Mouse (Mus musculus): Measurements from ENCODE around the gene Aipl1. TPM values are rescaled to one million over a fixed set of nuclear protein-coding genes. Genes with fewer than 3 reads are reported as not detected.

Gene Aipl1
- total and polyA plus RNA-seq, 3 experiments = 0.71 to 0.93 (median 0.81) TPM

GRCm38 (mm10) chr11:72050168-72050894 lies 13.0 kb upstream of the Aipl1 start:
- dilution Hi-C loops (cut with MboI; ENCODE audit: extremely low pct_ligation_motif_present, extremely low pct_unique_long_range_greater_than_20kb, low sequenced_read_pairs) (no loop called here), in situ Hi-C loops (cut with MboI; ENCODE audit: low pct_ligation_motif_present, low pct_unique_long_range_greater_than_20kb, low sequenced_read_pairs) (no loop called here)
- H3K27me3 ChIP-seq (replicated peaks) = peaks cover 12% of the 10 kb centered on the region
- TF ChIP-seq KAT2A (IDR thresholded peaks at IDR 0.05; ENCODE audit: insufficient replicate concordance, low read length) = no peak
- no peak for TF ChIP-seq PAX5 (IDR thresholded peaks at IDR 0.05; ENCODE audit: low read length)
- no peak for TF ChIP-seq CTCF (conservative IDR thresholded peaks at IDR 0.05 in 1 of 2, IDR thresholded peaks at IDR 0.05 in 1 of 2; ENCODE audit: low read depth in 2 of 2, low read length in 2 of 2)
- no peak for TF ChIP-seq ELF1 (IDR thresholded peaks at IDR 0.05; ENCODE audit: low read depth, low read length)
- DNase-seq (ENCODE audit: extremely low read depth) = no peak
- H3K9me3 ChIP-seq (replicated peaks; ENCODE audit: low read length) = no peaks in the 10 kb centered on the region
- H3K36me3 ChIP-seq (replicated peaks in 1 of 2; ENCODE audit: control insufficient read depth in 1 of 2, insufficient read depth in 1 of 2, low read length in 1 of 2) = peaks cover 6 to 37% of the 10 kb centered on the region in 2 experiments
- H3K27ac ChIP-seq (ENCODE audit: insufficient read depth, low read depth) = no peak overlapping the region
- H3K4me2 ChIP-seq (ENCODE audit: insufficient read depth, low read depth, poor library complexity, severe bottlenecking) = no peak overlapping the region
- H3K79me2 ChIP-seq (replicated peaks; ENCODE audit: control insufficient read depth, extremely low read depth, insufficient read depth, poor library complexity, severe bottlenecking) = no peaks in the 10 kb centered on the region
- H3K9ac ChIP-seq (ENCODE audit: insufficient read depth, low read depth) = no peak overlapping the region
- H3K4me3 ChIP-seq (replicated peaks in 1 of 3; ENCODE audit: low read depth in 2 of 3, low read length in 2 of 3, poor library complexity in 1 of 3) = no peak overlapping the region
- H3K4me1 ChIP-seq (ENCODE audit: control insufficient read depth in 1 of 2, insufficient read depth in 2 of 2) = peaks cover 2 to 33% of the 10 kb centered on the region in 2 experiments; a peak in 2 of 4 replicates

GRCm38 (mm10) chr11:72049171-72049759 lies 12.0 kb upstream of the Aipl1 start:
- H3K27me3 ChIP-seq (replicated peaks) = peaks cover 12% of the 10 kb centered on the region
- H3K79me2 ChIP-seq (replicated peaks; ENCODE audit: control insufficient read depth, extremely low read depth, insufficient read depth, poor library complexity, severe bottlenecking) = no peaks in the 10 kb centered on the region
- DNase-seq (ENCODE audit: extremely low read depth) = no peak
- in situ Hi-C loops (cut with MboI; ENCODE audit: low pct_ligation_motif_present, low pct_unique_long_range_greater_than_20kb, low sequenced_read_pairs) = loop anchor here (25.0 kb wide), 1 partner anchor 487 kb away; no protein-coding TSS in a partner anchor
- peaks cover 9 to 38% of the 10 kb centered on the region in 2 experiments for H3K4me1 ChIP-seq (ENCODE audit: control insufficient read depth in 1 of 2, insufficient read depth in 2 of 2)
- H3K9me3 ChIP-seq (replicated peaks; ENCODE audit: low read length) = no peaks in the 10 kb centered on the region
- H3K36me3 ChIP-seq (replicated peaks in 1 of 2; ENCODE audit: control insufficient read depth in 1 of 2, insufficient read depth in 1 of 2, low read length in 1 of 2) = peaks cover 10 to 48% of the 10 kb centered on the region in 2 experiments
- TF ChIP-seq USF1 (IDR thresholded peaks at IDR 0.05; ENCODE audit: low read depth, low read length) (no peak), CTCF (conservative IDR thresholded peaks at IDR 0.05 in 1 of 2, IDR thresholded peaks at IDR 0.05 in 1 of 2; ENCODE audit: low read depth in 2 of 2, low read length in 2 of 2) (no peak), GABPA (IDR thresholded peaks at IDR 0.05; ENCODE audit: insufficient replicate concordance, low read depth, low read length) (no peak), TBP (conservative IDR thresholded peaks at IDR 0.05; ENCODE audit: low read depth, low read length) (no peak), SMC3 (IDR thresholded peaks at IDR 0.05; ENCODE audit: low read depth, low read length) (no peak)
- no peak overlapping the region for H3K4me2 ChIP-seq (ENCODE audit: insufficient read depth, low read depth, poor library complexity, severe bottlenecking)
- dilution Hi-C loops (cut with MboI; ENCODE audit: extremely low pct_ligation_motif_present, extremely low pct_unique_long_range_greater_than_20kb, low sequenced_read_pairs) = no loop called here
- H3K4me3 ChIP-seq (replicated peaks in 1 of 3; ENCODE audit: low read depth in 2 of 3, low read length in 2 of 3, poor library complexity in 1 of 3) = no peak overlapping the region
- no peak overlapping the region for H3K27ac ChIP-seq (ENCODE audit: insufficient read depth, low read depth)
- no peak overlapping the region for H3K9ac ChIP-seq (ENCODE audit: insufficient read depth, low read depth)

GRCm38 (mm10) chr11:72048730-72049129 lies 11.4 kb upstream of the Aipl1 start:
- in situ Hi-C loops (cut with MboI; ENCODE audit: low pct_ligation_motif_present, low pct_unique_long_range_greater_than_20kb, low sequenced_read_pairs) = loop anchor here (25.0 kb wide), 1 partner anchor 486 kb away; no protein-coding TSS in a partner anchor
- Histone ChIP-seq H3K79me2 (replicated peaks; ENCODE audit: control insufficient read depth, extremely low read depth, insufficient read depth, poor library complexity, severe bottlenecking) (no peaks in the 10 kb centered on the region), H3K4me1 (ENCODE audit: control insufficient read depth in 1 of 2, insufficient read depth in 2 of 2) (peaks cover 9 to 43% of the 10 kb centered on the region in 2 experiments), H3K27me3 (replicated peaks) (peaks cover 7% of the 10 kb centered on the region), H3K36me3 (replicated peaks in 1 of 2; ENCODE audit: control insufficient read depth in 1 of 2, insufficient read depth in 1 of 2, low read length in 1 of 2) (peaks cover 10 to 53% of the 10 kb centered on the region in 2 experiments), H3K27ac (ENCODE audit: insufficient read depth, low read depth) (no peak overlapping the region), H3K9ac (ENCODE audit: insufficient read depth, low read depth) (no peak overlapping the region), H3K4me2 (ENCODE audit: insufficient read depth, low read depth, poor library complexity, severe bottlenecking) (no peak overlapping the region), H3K4me3 (replicated peaks in 1 of 3; ENCODE audit: low read depth in 2 of 3, low read length in 2 of 3, poor library complexity in 1 of 3) (no peak overlapping the region), H3K9me3 (replicated peaks; ENCODE audit: low read length) (no peaks in the 10 kb centered on the region)
- dilution Hi-C loops (cut with MboI; ENCODE audit: extremely low pct_ligation_motif_present, extremely low pct_unique_long_range_greater_than_20kb, low sequenced_read_pairs) = no loop called here
- no peak for DNase-seq (ENCODE audit: extremely low read depth)
- TF ChIP-seq ZC3H11A (IDR thresholded peaks at IDR 0.05; ENCODE audit: low read depth, low read length) = no peak
- TF ChIP-seq POLR2AphosphoS2 (IDR thresholded peaks at IDR 0.05; ENCODE audit: low read depth, low read length) = peak; percentile 23; the same call in 1 of the 2 replicates

Data from CH12.LX (cell line).